Mouse (Mus musculus) midbrain, embryonic 14.5 days (tissue): ENCODE data around the gene Gm28710. TPM values are rescaled to one million over a fixed set of nuclear protein-coding genes. Genes with fewer than 3 reads are reported as not detected.

Experiments
- ATAC-seq: fragments of 200-750 bp; cut with Nextera tagmentation; 2 replicates; pipeline ENCODE4 v1.8.0; 2017; ENCODE audit warnings: moderate number of reproducible peaks, moderate library complexity; ENCODE audit not compliant: low FRiP score, low TSS enrichment
- DNase-seq: peaks from one replicate; pipeline ENCODE4 v3.0.0-alpha.2; 2015
- H3K27ac ChIP-seq: fragments of 300-500 bp; sonication (generic); replicated peaks from 2 replicates; pipeline ENCODE4 v1.5.1; 2014; ENCODE audit warnings: mild to moderate bottlenecking, low read depth, low read length, moderate library complexity
- H3K27me3 ChIP-seq: fragments of 300-500 bp; sonication (generic); 2 replicates; pipeline ENCODE4 v1.6.1; 2014; ENCODE audit warnings: low read length, control low read depth, mixed read lengths; ENCODE audit not compliant: control insufficient read depth, insufficient read depth
- H3K36me3 ChIP-seq: fragments of 300-500 bp; sonication (generic); 2 replicates; pipeline ENCODE4 v1.6.1; 2014; ENCODE audit warnings: low read length, control low read depth; ENCODE audit not compliant: control insufficient read depth, insufficient read depth
- H3K4me1 ChIP-seq: fragments of 300-500 bp; sonication (generic); 2 replicates; pipeline ENCODE4 v1.6.1; 2014; ENCODE audit warnings: mild to moderate bottlenecking, antibody characterized with exemption, low read length, control low read depth; ENCODE audit not compliant: control insufficient read depth, insufficient read depth
- H3K4me2 ChIP-seq: fragments of 300-500 bp; sonication (generic); 2 replicates; pipeline ENCODE4 v1.6.1; 2014; ENCODE audit warnings: mild to moderate bottlenecking, low read length, moderate library complexity
- H3K4me3 ChIP-seq: fragments of 300-500 bp; sonication (generic); replicated peaks from 2 replicates; pipeline ENCODE4 v1.5.1; 2014; ENCODE audit warnings: low read depth, low read length
- H3K9ac ChIP-seq: fragments of 300-500 bp; sonication (generic); replicated peaks from 2 replicates; pipeline ENCODE4 v1.6.1; 2014; ENCODE audit warnings: mild to moderate bottlenecking, low read length, moderate library complexity
- H3K9me3 ChIP-seq: fragments of 300-500 bp; sonication (generic); 2 replicates; pipeline ENCODE4 v1.6.1; 2016; ENCODE audit warnings: low read length, control low read depth, mixed read lengths; ENCODE audit not compliant: control insufficient read depth
- WGBS: fragments of 180-500 bp; shearing (Covaris S2); extraction: QIAGEN DNeasy Blood & Tissue Kit; methylation state at CpG from one replicate; pipeline ENCODE4 v1.1.7; 2014; 5-methylcytosine and 5-hydroxymethylcytosine counted together
- polyA plus RNA-seq: library from polyadenylated mRNA; unstranded; fragments of >200 nt; fragmentation: Nextera tagmentation; extraction: Ambion mirVana; gene quantifications from 2 replicates; pipeline ENCODE4 v1.2.1, GENCODE M21; 2014

Gm28710 gene
- not detected in 2 replicates for polyA plus RNA-seq

DNA sequence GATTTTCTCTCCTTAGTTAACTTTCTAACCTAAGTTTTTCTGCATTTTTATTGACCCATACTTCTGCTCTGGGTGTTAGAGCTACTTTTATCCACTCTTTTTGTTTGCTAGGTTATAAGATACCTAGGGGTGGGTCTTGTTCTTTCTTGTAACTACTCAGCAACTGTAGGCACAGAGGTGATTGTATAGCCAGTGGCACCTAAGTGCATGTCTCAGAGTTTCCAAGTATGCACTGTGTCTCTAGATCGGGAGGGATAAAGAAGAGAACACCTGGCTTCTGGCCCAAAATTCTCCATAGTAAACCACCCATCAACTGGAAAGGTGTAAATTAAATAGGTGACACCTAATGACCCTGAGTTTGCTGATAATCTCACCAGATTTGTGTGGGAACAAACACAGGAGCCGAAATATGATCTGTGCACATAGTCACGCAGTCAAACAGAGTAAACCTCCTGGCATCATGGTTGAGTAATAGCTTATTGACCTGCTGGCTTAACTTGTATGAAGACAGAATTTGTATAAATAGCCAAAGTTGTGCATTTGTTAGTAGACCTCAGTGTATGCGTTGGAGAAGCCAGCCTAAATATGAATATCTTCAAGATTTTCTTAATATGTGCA is at the start of gene Gm28710:
TSS of gene Gm28710 (plus strand) at position 568 of the 618 bp plus-strand sequence.
- Histone ChIP-seq H3K4me3 (no peak within 1 kb of the TSS), H3K4me1 (no peaks in the 10 kb centered on the region), H3K36me3 (no peaks in the 10 kb centered on the region), H3K27me3 (no peaks in the 10 kb centered on the region), H3K9me3 (no peaks in the 10 kb centered on the region), H3K4me2 (no peak within 1 kb of the TSS), H3K27ac (no peak within 1 kb of the TSS), H3K9ac (no peak within 1 kb of the TSS)
- DNase-seq (no peak), ATAC-seq (no peak)
- 94% methylated on average over 4 of the region's 4 CpGs for WGBS

GRCm38 (mm10) chr5:16777176-16777575 is 14.4 kb upstream of the Gm28710 start:
- Histone ChIP-seq H3K4me1 (no peaks in the 10 kb centered on the region), H3K27ac (no peak overlapping the region), H3K9ac (no peak overlapping the region), H3K36me3 (no peaks in the 10 kb centered on the region), H3K4me3 (no peak overlapping the region), H3K4me2 (no peak overlapping the region), H3K9me3 (no peaks in the 10 kb centered on the region), H3K27me3 (no peaks in the 10 kb centered on the region)
- 69% methylated on average over 2 of the region's 2 CpGs for WGBS
- DNase-seq: no peak
- no peak for ATAC-seq

- H3K4me3 ChIP-seq: no peak overlapping the region
- DNase-seq: no peak
- 89% methylated on average over 6 of the region's 6 CpGs for WGBS
Measured at GRCm38 (mm10) chr5:16778610-16779172, 12.9 kb upstream of the Gm28710 start.

GRCm38 (mm10) chr5:16785627-16786026 is 6.0 kb upstream of the Gm28710 start:
- H3K27me3 ChIP-seq: no peaks in the 10 kb centered on the region
- DNase-seq (no peak), ATAC-seq (no peak)
- H3K36me3 ChIP-seq: no peaks in the 10 kb centered on the region
- H3K27ac ChIP-seq: no peak overlapping the region
- H3K4me1 ChIP-seq: no peaks in the 10 kb centered on the region
- no peak overlapping the region for H3K4me3 ChIP-seq
- 91% methylated on average over 4 of the region's 4 CpGs for WGBS
- H3K9ac ChIP-seq: no peak overlapping the region
- H3K4me2 ChIP-seq: no peak overlapping the region
- no peaks in the 10 kb centered on the region for H3K9me3 ChIP-seq

More at GRCm38 (mm10) chr5:16778610-16779172, 12.9 kb upstream of the Gm28710 start:
- H3K9ac ChIP-seq: no peak overlapping the region
- no peak for ATAC-seq
- H3K27ac ChIP-seq: no peak overlapping the region
- no peaks in the 10 kb centered on the region for H3K36me3 ChIP-seq
- no peaks in the 10 kb centered on the region for H3K4me1 ChIP-seq
- H3K9me3 ChIP-seq: no peaks in the 10 kb centered on the region
- no peaks in the 10 kb centered on the region for H3K27me3 ChIP-seq
- no peak overlapping the region for H3K4me2 ChIP-seq

DNA sequence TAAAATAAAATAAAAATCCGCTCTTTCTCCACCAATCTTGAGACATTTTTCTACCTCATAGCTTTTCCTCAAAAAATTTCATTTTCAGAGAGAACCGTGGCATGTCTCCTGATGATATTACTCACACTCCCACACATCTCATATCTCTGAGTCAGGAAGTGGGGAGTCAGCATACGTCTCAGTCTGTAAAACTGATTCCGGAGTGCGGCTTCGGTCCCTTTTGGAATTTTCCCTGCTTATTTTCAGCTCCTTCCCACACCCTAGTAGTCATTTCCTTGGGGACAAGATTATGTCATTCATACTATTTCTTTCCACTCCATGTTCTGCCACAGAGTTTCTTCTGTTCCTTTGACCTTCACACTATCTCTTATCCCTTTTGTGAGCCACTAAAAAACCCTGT is 3.4 kb downstream of the Gm28710 start:
- no peaks in the 10 kb centered on the region for H3K4me1 ChIP-seq

GRCm38 (mm10) chr5:16802726-16803125 is 11.1 kb downstream of the Gm28710 start:
- ATAC-seq (no peak), DNase-seq (no peak)
- Histone ChIP-seq H3K27ac (no peak overlapping the region), H3K4me3 (no peak overlapping the region), H3K27me3 (no peaks in the 10 kb centered on the region), H3K9ac (no peak overlapping the region), H3K36me3 (no peaks in the 10 kb centered on the region), H3K4me1 (no peaks in the 10 kb centered on the region), H3K9me3 (no peaks in the 10 kb centered on the region), H3K4me2 (no peak overlapping the region)
- 80% methylated on average over 4 of the region's 4 CpGs for WGBS

More for the DNA sequence above, 3.4 kb downstream of the Gm28710 start:
- H3K36me3 ChIP-seq: no peaks in the 10 kb centered on the region
- no peak overlapping the region for H3K9ac ChIP-seq
- no peak overlapping the region for H3K4me2 ChIP-seq
- H3K4me3 ChIP-seq: no peak overlapping the region
- H3K27ac ChIP-seq: no peak overlapping the region
- WGBS: 91% methylated on average over 6 of the region's 6 CpGs
- no peak for ATAC-seq
- no peaks in the 10 kb centered on the region for H3K9me3 ChIP-seq
- DNase-seq: no peak
- H3K27me3 ChIP-seq: no peaks in the 10 kb centered on the region

DNA sequence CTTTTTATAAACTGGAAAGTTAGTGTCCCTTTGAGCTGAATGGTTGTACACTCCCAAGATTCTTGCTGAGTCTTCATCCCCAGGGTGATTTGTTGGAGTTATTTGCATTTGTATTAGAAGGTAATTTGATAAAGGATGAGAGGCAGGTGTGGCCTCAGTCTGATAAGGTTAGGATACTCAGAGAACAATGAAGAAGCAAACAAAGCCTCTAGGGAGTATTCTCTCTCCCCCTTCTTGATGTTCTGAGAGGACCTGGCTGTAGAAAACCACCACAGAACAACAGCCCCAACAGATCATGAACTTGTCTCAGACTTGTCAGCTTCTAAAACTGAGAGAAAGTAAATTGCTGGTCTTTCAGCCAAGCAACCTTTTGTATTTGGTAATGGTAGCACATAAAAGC is 47.4 kb downstream of the Gm28710 start:
- DNase-seq (no peak), ATAC-seq (no peak)
- no peak overlapping the region for H3K9ac ChIP-seq
- H3K4me1 ChIP-seq: no peaks in the 10 kb centered on the region
- H3K9me3 ChIP-seq: no peaks in the 10 kb centered on the region
- H3K36me3 ChIP-seq: no peaks in the 10 kb centered on the region
- no peak overlapping the region for H3K27ac ChIP-seq
- H3K27me3 ChIP-seq: no peaks in the 10 kb centered on the region
- H3K4me2 ChIP-seq: no peak overlapping the region
- no peak overlapping the region for H3K4me3 ChIP-seq

GRCm38 (mm10) chr5:16869309-16869915 is 77.8 kb downstream of the Gm28710 start:
- Histone ChIP-seq H3K27ac (no peak overlapping the region), H3K4me3 (no peak overlapping the region), H3K36me3 (no peaks in the 10 kb centered on the region), H3K4me1 (no peaks in the 10 kb centered on the region), H3K4me2 (no peak overlapping the region), H3K9me3 (no peaks in the 10 kb centered on the region), H3K9ac (no peak overlapping the region), H3K27me3 (no peaks in the 10 kb centered on the region)
- ATAC-seq: peak; percentile 66; the same call in 1 of the 2 replicates
- DNase-seq: peak; percentile 90
- WGBS: 60% methylated on average over 2 of the region's 2 CpGs

DNA sequence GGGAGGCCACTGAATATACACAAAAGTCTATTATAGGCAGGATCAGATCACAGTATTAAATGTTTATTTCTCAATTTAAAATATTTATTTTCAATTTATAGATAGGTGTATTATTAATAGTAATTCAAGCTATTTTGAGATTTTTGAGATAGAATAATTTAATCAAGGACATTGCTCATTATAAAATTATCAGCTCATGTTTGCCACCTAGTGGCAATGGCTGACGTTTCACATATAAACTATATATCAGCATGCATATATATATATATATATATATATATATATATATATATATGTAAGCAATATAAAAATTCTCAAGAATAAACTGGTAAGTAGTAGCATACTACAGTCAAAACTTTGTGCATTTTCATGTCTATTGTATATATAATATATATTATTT is 102.6 kb downstream of the Gm28710 start:
- 22% methylated on average over 1 of the region's 1 CpGs for WGBS
- Histone ChIP-seq H3K4me2 (no peak overlapping the region), H3K27ac (no peak overlapping the region), H3K9ac (no peak overlapping the region), H3K9me3 (no peaks in the 10 kb centered on the region), H3K4me3 (no peak overlapping the region), H3K27me3 (no peaks in the 10 kb centered on the region), H3K36me3 (no peaks in the 10 kb centered on the region), H3K4me1 (no peaks in the 10 kb centered on the region)
- ATAC-seq (no peak), DNase-seq (peak; percentile 62)
